8 mouse cellular contexts compared by ENCODE assay signal in genomic region chr17:84083307-84084263, GRCm38 (mm10).
A peak's percentile ranks its signal among the peaks of the same experiment; 100 is the strongest.
DNase-seq lines count a peak whose midpoint lies in the region; ATAC-seq lines count a peak whose summit lies in the region.

No protein-coding gene starts in this region.

- DNase-seq in gastrocnemius, adult 18-20 months (ENCODE audit: low spot score), result peak; percentile 62
- no peak for DNase-seq in gastrocnemius, postnatal 10 days
- DNase-seq in thymus, postnatal 0 days (ENCODE audit: low spot score), result peak; percentile 42
- DNase-seq in left cerebral cortex, postnatal 25 days (ENCODE audit: low spot score in 2 of 2), result no peak
- DNase-seq in cerebellum, adult 18-20 months, result no peak

- no peaks in the 10 kb centered on the region for H3K27me3 ChIP-seq in heart, embryonic 16.5 days (ENCODE audit: control insufficient read depth, insufficient read depth, low read length)
- H3K27me3 ChIP-seq in limb, embryonic 12.5 days, result no peaks in the 10 kb centered on the region

- intact Hi-C loops in left cerebral cortex, postnatal 25 days (cut with DNase I), result no loop called here

- H3K4me1 ChIP-seq in brown adipose tissue, adult 24 weeks (ENCODE audit: control insufficient read depth, insufficient read depth, insufficient read length, low read length), result peaks cover 42% of the 10 kb centered on the region
- peaks cover 44% of the 10 kb centered on the region for H3K4me1 ChIP-seq in heart, embryonic 16.5 days (ENCODE audit: control insufficient read depth, insufficient read depth, low read length)
- peaks cover 40% of the 10 kb centered on the region for H3K4me1 ChIP-seq in limb, embryonic 12.5 days (replicated peaks)

- H3K9ac ChIP-seq in heart, embryonic 16.5 days (ENCODE audit: low read length), result no peak overlapping the region
- H3K9ac ChIP-seq in limb, embryonic 12.5 days (replicated peaks), result no peak overlapping the region

- no peaks in the 10 kb centered on the region for H3K9me3 ChIP-seq in heart, embryonic 16.5 days (replicated peaks; ENCODE audit: control insufficient read depth, low read length)
- H3K9me3 ChIP-seq in limb, embryonic 12.5 days, result no peaks in the 10 kb centered on the region

- WGBS in heart, embryonic 16.5 days, result 59% methylated on average over 16 of the region's 16 CpGs
- 62% methylated on average over 16 of the region's 16 CpGs for WGBS in limb, embryonic 12.5 days

- peak overlapping the region; percentile 92 for H3K27ac ChIP-seq in brown adipose tissue, adult 24 weeks (replicated peaks; ENCODE audit: low read depth, low read length)
- H3K27ac ChIP-seq in heart, embryonic 16.5 days (ENCODE audit: low read length), result peak overlapping the region; percentile 74
- peak overlapping the region; percentile 26; the same call in 1 of the 2 replicates for H3K27ac ChIP-seq in limb, embryonic 12.5 days

- peak overlapping the region; percentile 36 for H3K4me3 ChIP-seq in brown adipose tissue, adult 24 weeks (ENCODE audit: insufficient read depth, low read depth, low read length)
- H3K4me3 ChIP-seq in heart, embryonic 16.5 days (ENCODE audit: low read length), result no peak overlapping the region
- H3K4me3 ChIP-seq in limb, embryonic 12.5 days (replicated peaks), result no peak overlapping the region

- peak; percentile 30 for ATAC-seq in heart, embryonic 16.5 days (replicated peaks; ENCODE audit: extremely low read depth, insufficient read depth, low FRiP score)
- no peak for ATAC-seq in limb, embryonic 12.5 days (ENCODE audit: insufficient number of reproducible peaks, insufficient read depth, low FRiP score, low TSS enrichment, low read depth)

- no peaks in the 10 kb centered on the region for H3K36me3 ChIP-seq in heart, embryonic 16.5 days (ENCODE audit: control insufficient read depth, insufficient read depth)
- no peaks in the 10 kb centered on the region for H3K36me3 ChIP-seq in limb, embryonic 12.5 days

- no peak overlapping the region for H3K4me2 ChIP-seq in heart, embryonic 16.5 days (ENCODE audit: low read depth, low read length)
- H3K4me2 ChIP-seq in limb, embryonic 12.5 days, result no peak overlapping the region

Comparison
In these comparisons a context has a peak if more than half of its experiments do, and no peak if none do; other contexts are left out.
1. DNase-seq: peak in gastrocnemius, adult 18-20 months (single experiment) and thymus, postnatal 0 days (single experiment); none in gastrocnemius, postnatal 10 days (single experiment), left cerebral cortex, postnatal 25 days (0 of 2) and cerebellum, adult 18-20 months (0 of 2).
2. H3K27ac ChIP-seq: peak in every context shown above with its lines; median percentile 92 in brown adipose tissue, adult 24 weeks; 74 in heart, embryonic 16.5 days; 26 in limb, embryonic 12.5 days.